Mouse (Mus musculus): Measurements from ENCODE around the gene Gm33543. TPM values are rescaled to one million over a fixed set of nuclear protein-coding genes. Genes with fewer than 3 reads are reported as not detected.

Gene Gm33543
- not detected in 2 replicates for total RNA-seq (2012; rRNA removed)
- not detected for polyA plus RNA-seq (2012; ENCODE audit: insufficient read depth in 1 of 2, insufficient read length in 2 of 2, low read depth in 1 of 2, low replicate concordance in 2 of 2, missing spikeins in 1 of 2)

DNA sequence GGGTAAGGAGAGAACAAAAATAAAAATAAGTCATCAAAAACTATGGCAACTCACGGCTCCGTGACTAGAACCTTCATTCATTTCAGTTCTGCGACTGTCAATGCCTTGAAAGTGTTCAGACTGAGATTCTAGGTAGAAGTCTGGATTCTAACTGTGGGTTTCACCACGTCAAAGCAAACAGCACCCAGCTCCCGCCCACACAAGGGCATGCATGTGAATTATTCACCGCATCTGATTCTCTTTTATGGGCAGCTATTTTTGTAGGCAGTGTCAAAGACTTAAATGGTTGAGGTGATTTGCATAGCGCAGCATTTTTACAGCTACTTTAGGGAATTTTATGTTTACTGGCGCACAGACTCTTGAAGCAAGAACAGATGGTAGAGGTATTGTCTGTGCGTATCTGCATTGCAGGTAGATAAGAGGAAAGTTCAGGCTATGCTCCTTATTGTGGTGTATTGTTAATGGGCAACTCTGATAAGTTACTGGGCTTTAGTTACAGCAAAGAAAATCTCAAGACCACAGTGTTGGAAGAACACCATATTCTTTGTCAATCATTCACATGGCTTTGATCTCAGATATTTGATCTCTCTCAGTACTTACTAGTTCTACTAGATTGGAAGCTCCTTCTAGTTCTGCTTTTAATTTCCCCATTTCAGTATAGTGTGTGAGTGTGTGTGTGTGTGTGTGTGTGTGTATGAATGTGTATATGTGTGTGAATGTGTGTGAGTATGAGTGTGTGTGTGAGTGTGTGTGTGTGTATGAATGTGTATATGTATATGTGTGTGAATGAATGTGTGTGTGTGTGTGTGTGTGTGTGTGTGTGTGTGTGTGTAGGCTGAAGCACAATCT lies at the start of gene Gm33543:
Gene Gm33543 (minus strand): TSS at position 142 of the 849 bp plus-strand sequence.
- H3K27ac ChIP-seq (ENCODE audit: control insufficient read depth, low read depth, low read length): no peak within 1 kb of the TSS
- TF ChIP-seq E2F4 (IDR thresholded peaks at IDR 0.05; ENCODE audit: borderline replicate concordance, low read depth, low read length): no peak
- H3K79me2 ChIP-seq (ENCODE audit: control insufficient read depth, insufficient read depth, low read length, poor library complexity): no peaks in the 10 kb centered on the region
- no peaks in the 10 kb centered on the region for H3K9me3 ChIP-seq (replicated peaks; ENCODE audit: insufficient read depth, low read length)
- no peaks in the 10 kb centered on the region for H3K36me3 ChIP-seq (ENCODE audit: control insufficient read depth in 1 of 2, insufficient read depth in 2 of 2, low read length in 2 of 2)
- H3K4me1 ChIP-seq (ENCODE audit: control insufficient read depth in 1 of 2, insufficient read depth in 2 of 2, low read length in 2 of 2): no peaks in the 10 kb centered on the region
- H3K9ac ChIP-seq (ENCODE audit: control insufficient read depth, low read depth, low read length, poor library complexity, severe bottlenecking): no peak within 1 kb of the TSS
- H3K4me3 ChIP-seq (ENCODE audit: control insufficient read depth in 1 of 2, insufficient read depth in 1 of 2, low read depth in 2 of 2, low read length in 2 of 2): no peak within 1 kb of the TSS
- no peaks in the 10 kb centered on the region for H3K27me3 ChIP-seq (ENCODE audit: control insufficient read depth in 1 of 2, insufficient read depth in 2 of 2, low read length in 2 of 2)
- no peak for DNase-seq (ENCODE audit: low read depth, low spot score)

DNA sequence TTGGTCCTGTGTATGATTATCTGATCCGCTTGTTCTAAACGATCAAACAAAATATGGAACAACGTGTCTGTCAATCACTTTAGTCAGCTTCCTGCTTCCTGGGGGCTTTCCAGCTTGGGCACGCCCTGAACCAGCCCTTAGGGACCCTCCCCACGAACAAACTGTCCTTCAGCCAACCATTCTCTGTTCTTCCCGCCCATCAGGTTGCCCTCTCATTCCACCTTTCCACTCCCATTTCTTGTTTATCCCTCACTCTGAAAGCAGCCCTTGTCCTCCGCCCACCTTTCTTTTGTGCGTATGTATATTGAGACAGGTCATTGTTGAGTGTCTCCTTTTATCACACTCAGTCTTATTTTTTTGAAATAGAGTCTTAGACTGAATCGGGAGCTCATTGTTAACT lies 49.4 kb upstream of the Gm33543 start:
- H3K36me3 ChIP-seq (ENCODE audit: control insufficient read depth in 1 of 2, insufficient read depth in 2 of 2, low read length in 2 of 2): no peaks in the 10 kb centered on the region
- H3K4me3 ChIP-seq (ENCODE audit: control insufficient read depth in 1 of 2, insufficient read depth in 1 of 2, low read depth in 2 of 2, low read length in 2 of 2): no peak overlapping the region
- no peak overlapping the region for H3K9ac ChIP-seq (ENCODE audit: control insufficient read depth, low read depth, low read length, poor library complexity, severe bottlenecking)
- no peak for TF ChIP-seq GABPA (IDR thresholded peaks at IDR 0.05; ENCODE audit: low read depth, low read length)
- no peak for TF ChIP-seq BHLHE40 (IDR thresholded peaks at IDR 0.05; ENCODE audit: borderline replicate concordance, low read depth, low read length)
- no peak for TF ChIP-seq MAZ (IDR thresholded peaks at IDR 0.05; ENCODE audit: low read depth, low read length)
- no peak for TF ChIP-seq GATA1 (IDR thresholded peaks at IDR 0.05; ENCODE audit: low read depth, low read length)
- no peak for TF ChIP-seq MAX (IDR thresholded peaks at IDR 0.05; ENCODE audit: low read length)
- no peak for TF ChIP-seq POLR2AphosphoS5 (IDR thresholded peaks at IDR 0.05; ENCODE audit: borderline replicate concordance, low read depth, low read length)
- no peak for TF ChIP-seq SMC3 (IDR thresholded peaks at IDR 0.05; ENCODE audit: low read depth, low read length)
- TF ChIP-seq MYC (IDR thresholded peaks at IDR 0.05; ENCODE audit: low read depth, low read length): no peak
- TF ChIP-seq RAD21 (IDR thresholded peaks at IDR 0.05; ENCODE audit: low read depth, low read length): no peak
- TF ChIP-seq USF1 (IDR thresholded peaks at IDR 0.05; ENCODE audit: low read depth, low read length): no peak
- no peak for TF ChIP-seq MEF2A (IDR thresholded peaks at IDR 0.05; ENCODE audit: extremely low read depth, insufficient replicate concordance, low read depth, low read length, poor library complexity, severe bottlenecking)
- no peak for TF ChIP-seq POLR2A (IDR thresholded peaks at IDR 0.05; ENCODE audit: control insufficient read depth in 1 of 2, insufficient read depth in 1 of 2, low read depth in 1 of 2, low read length in 2 of 2, poor library complexity in 1 of 2)
- TF ChIP-seq JUND (IDR thresholded peaks at IDR 0.05; ENCODE audit: low read depth, low read length): no peak
- DNase-seq (ENCODE audit: low read depth, low spot score): no peak
- no peaks in the 10 kb centered on the region for H3K79me2 ChIP-seq (ENCODE audit: control insufficient read depth, insufficient read depth, low read length, poor library complexity)
- H3K9me3 ChIP-seq (replicated peaks; ENCODE audit: insufficient read depth, low read length): no peaks in the 10 kb centered on the region
- peaks cover 0 to 3% of the 10 kb centered on the region in 2 experiments; a peak in 2 of 4 replicates for H3K27me3 ChIP-seq (ENCODE audit: control insufficient read depth in 1 of 2, insufficient read depth in 2 of 2, low read length in 2 of 2)
- H3K27ac ChIP-seq (ENCODE audit: control insufficient read depth, low read depth, low read length): no peak overlapping the region
- H3K4me1 ChIP-seq (ENCODE audit: control insufficient read depth in 1 of 2, insufficient read depth in 2 of 2, low read length in 2 of 2): peaks cover 0 to 7% of the 10 kb centered on the region in 2 experiments; a peak in 1 of 4 replicates

Measured in MEL (cell line).